Mouse (Mus musculus): Measurements from ENCODE around the gene Clrn1. TPM values are rescaled to one million over a fixed set of nuclear protein-coding genes. Genes with fewer than 3 reads are reported as not detected.

The Clrn1 gene
- polyA plus RNA-seq, 1 experiment from 2014 or later, result 1.0 TPM

DNA sequence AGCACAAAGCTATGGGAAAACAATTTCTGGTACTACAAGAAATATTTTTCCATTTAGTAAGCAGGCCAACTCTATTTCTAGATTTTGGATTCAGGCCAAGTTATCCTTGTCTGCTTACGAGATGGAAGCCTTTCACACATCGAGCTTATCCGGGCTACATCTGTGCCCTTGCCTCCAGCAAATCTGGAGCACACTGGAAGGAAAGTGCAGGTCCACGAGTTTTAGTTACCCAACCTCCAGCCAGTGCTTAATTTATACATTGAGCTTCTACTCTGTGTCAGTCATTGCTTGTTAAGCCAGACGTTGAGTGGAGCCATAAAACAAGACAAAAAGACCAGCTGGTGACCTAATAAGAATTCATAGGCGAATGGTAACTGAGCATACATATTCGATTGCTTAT, 19.4 kb downstream of the Clrn1 start:
- no peaks in the 10 kb centered on the region for H3K27me3 ChIP-seq (replicated peaks; ENCODE audit: control insufficient read depth, insufficient read depth, low read length)
- H3K4me3 ChIP-seq (ENCODE audit: low read depth, low read length), result no peak overlapping the region
- no peak overlapping the region for H3K4me2 ChIP-seq (ENCODE audit: low read depth, low read length)
- no peaks in the 10 kb centered on the region for H3K9me3 ChIP-seq (ENCODE audit: control insufficient read depth, low read length)
- no peak overlapping the region for H3K9ac ChIP-seq (ENCODE audit: low read depth, low read length)
- DNase-seq (ENCODE audit: low spot score), result peak; percentile 76
- no peak overlapping the region for H3K27ac ChIP-seq (replicated peaks; ENCODE audit: low read depth, low read length)
- no peaks in the 10 kb centered on the region; the same call in 1 of the 2 replicates for H3K4me1 ChIP-seq (ENCODE audit: control insufficient read depth, insufficient read depth, low read length)
- ATAC-seq (ENCODE audit: low read depth), result no peak
- no peaks in the 10 kb centered on the region for H3K36me3 ChIP-seq (ENCODE audit: control insufficient read depth, insufficient read depth, low read length)
- 38% methylated on average over 7 of the region's 7 CpGs for WGBS

DNA sequence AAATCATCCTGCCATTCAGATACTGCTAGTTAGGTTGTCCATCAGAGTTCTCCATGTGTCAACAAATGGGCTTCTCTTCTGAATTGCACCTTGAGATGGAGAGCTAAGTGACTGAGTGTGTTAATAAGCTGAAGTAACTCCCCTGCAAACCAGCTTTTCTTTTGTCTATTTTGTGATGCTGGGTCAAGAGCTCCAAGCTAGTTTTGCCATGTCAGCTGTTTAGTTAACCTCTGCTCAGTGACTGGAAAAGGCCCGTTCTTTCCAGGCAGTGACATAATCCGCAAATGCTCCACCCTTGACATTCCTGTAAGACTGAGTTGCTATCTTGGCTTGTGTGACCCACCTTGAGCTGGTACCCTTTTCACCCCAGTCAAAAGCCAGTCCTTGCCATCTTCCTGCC, 22.2 kb downstream of the Clrn1 start:
- 69% methylated on average over 2 of the region's 2 CpGs for WGBS
- ATAC-seq (ENCODE audit: low read depth), result no peak
- H3K4me2 ChIP-seq (ENCODE audit: low read depth, low read length), result no peak overlapping the region

DNA sequence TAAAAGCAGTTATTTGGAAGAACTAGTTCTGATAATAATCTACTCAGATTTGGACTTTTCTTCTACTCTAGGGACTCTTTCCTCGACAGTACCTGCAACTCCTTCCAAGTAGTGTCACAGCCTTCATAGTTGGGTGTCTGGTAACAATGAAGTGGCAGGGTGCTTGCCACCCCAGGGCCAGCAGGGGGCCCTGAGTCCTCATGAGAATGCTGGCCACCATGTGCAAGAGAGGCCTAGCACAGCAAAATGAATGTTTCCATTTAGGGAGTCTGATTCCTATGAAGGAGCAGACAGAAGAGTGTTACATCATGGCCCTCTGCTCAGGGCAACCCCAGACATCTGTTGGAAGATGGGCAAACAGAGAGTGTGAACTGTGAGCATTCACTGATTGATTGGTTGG, 41.7 kb downstream of the Clrn1 start:
- ATAC-seq (ENCODE audit: low read depth) (no peak), DNase-seq (ENCODE audit: low spot score) (peak; percentile 61)

More for the DNA sequence above, 22.2 kb downstream of the Clrn1 start:
- no peak for DNase-seq (ENCODE audit: low spot score)
- Histone ChIP-seq H3K36me3 (ENCODE audit: control insufficient read depth, insufficient read depth, low read length) (no peaks in the 10 kb centered on the region), H3K27ac (replicated peaks; ENCODE audit: low read depth, low read length) (no peak overlapping the region), H3K9me3 (ENCODE audit: control insufficient read depth, low read length) (no peaks in the 10 kb centered on the region), H3K4me1 (ENCODE audit: control insufficient read depth, insufficient read depth, low read length) (no peaks in the 10 kb centered on the region; the same call in 1 of the 2 replicates), H3K4me3 (ENCODE audit: low read depth, low read length) (no peak overlapping the region), H3K9ac (ENCODE audit: low read depth, low read length) (no peak overlapping the region), H3K27me3 (replicated peaks; ENCODE audit: control insufficient read depth, insufficient read depth, low read length) (no peaks in the 10 kb centered on the region)

DNA sequence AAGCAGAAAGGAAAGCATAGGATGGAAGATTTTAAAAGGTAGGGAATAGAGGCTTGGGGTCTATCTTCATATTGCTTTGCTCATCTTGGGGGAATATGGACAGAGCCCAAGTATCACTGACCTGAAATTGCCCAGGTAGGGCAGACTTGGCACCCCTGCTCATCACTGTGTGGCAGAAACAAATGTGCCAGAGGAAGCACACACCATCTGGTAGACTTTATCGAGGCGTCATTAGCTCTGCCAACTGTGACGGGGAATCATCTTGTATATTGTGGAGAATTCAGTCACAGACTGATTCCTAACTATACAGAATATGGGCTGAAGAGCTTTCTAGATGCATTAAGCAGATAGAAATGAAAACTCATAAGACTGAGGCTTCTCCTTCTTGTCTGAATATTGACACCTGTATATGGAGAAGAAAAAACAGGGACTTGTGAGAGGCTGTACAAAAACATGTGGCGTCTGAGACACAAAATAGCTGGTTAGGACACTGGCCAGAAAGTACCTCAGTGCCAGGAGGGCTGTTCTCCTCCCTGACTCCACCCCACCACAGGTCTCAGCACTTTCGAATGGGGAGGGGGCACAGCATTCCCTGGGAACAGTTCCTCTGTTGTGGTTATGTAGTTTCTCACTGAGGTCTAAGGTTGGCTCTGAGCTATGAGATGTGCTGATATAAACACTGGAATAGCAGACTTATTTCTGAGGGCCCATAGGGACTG, 51.5 kb downstream of the Clrn1 start:
- Histone ChIP-seq H3K27me3 (replicated peaks; ENCODE audit: control insufficient read depth, insufficient read depth, low read length) (no peaks in the 10 kb centered on the region), H3K9ac (ENCODE audit: low read depth, low read length) (no peak overlapping the region), H3K36me3 (ENCODE audit: control insufficient read depth, insufficient read depth, low read length) (no peaks in the 10 kb centered on the region), H3K9me3 (ENCODE audit: control insufficient read depth, low read length) (no peaks in the 10 kb centered on the region), H3K4me2 (ENCODE audit: low read depth, low read length) (no peak overlapping the region), H3K27ac (replicated peaks; ENCODE audit: low read depth, low read length) (no peak overlapping the region), H3K4me1 (ENCODE audit: control insufficient read depth, insufficient read depth, low read length) (no peaks in the 10 kb centered on the region), H3K4me3 (ENCODE audit: low read depth, low read length) (no peak overlapping the region)
- ATAC-seq (ENCODE audit: low read depth) (no peak), DNase-seq (ENCODE audit: low spot score) (no peak)
- 77% methylated on average over 5 of the region's 5 CpGs for WGBS

More for the DNA sequence above, 41.7 kb downstream of the Clrn1 start:
- Histone ChIP-seq H3K36me3 (ENCODE audit: control insufficient read depth, insufficient read depth, low read length) (no peaks in the 10 kb centered on the region), H3K27me3 (replicated peaks; ENCODE audit: control insufficient read depth, insufficient read depth, low read length) (no peaks in the 10 kb centered on the region), H3K27ac (replicated peaks; ENCODE audit: low read depth, low read length) (no peak overlapping the region), H3K9me3 (ENCODE audit: control insufficient read depth, low read length) (no peaks in the 10 kb centered on the region), H3K4me1 (ENCODE audit: control insufficient read depth, insufficient read depth, low read length) (no peaks in the 10 kb centered on the region), H3K4me2 (ENCODE audit: low read depth, low read length) (no peak overlapping the region), H3K4me3 (ENCODE audit: low read depth, low read length) (no peak overlapping the region), H3K9ac (ENCODE audit: low read depth, low read length) (no peak overlapping the region)
- 47% methylated on average over 1 of the region's 1 CpGs for WGBS

DNA sequence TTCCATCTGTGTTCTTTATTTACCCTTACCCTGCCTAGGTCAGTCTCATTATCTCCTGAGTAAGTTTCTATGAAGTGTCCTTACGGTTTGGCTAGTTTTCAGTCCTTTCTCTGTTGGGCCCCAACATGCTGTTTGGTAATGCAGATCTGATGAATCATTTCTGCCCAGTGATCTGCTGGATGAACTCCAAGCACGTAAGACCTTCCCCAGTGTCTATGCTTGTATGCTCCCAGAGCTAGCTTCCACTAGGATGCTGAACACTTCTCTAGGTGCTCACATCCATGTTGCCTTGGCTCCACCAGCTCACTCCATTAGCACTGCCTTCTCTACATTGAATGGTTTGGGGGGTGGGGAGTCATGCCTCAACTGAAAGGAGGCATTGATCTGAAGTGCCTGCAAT, 52.3 kb downstream of the Clrn1 start:
- Histone ChIP-seq H3K4me3 (ENCODE audit: low read depth, low read length) (no peak overlapping the region), H3K4me1 (ENCODE audit: control insufficient read depth, insufficient read depth, low read length) (no peaks in the 10 kb centered on the region), H3K36me3 (ENCODE audit: control insufficient read depth, insufficient read depth, low read length) (no peaks in the 10 kb centered on the region), H3K9me3 (ENCODE audit: control insufficient read depth, low read length) (no peaks in the 10 kb centered on the region), H3K4me2 (ENCODE audit: low read depth, low read length) (no peak overlapping the region), H3K27ac (replicated peaks; ENCODE audit: low read depth, low read length) (no peak overlapping the region), H3K9ac (ENCODE audit: low read depth, low read length) (no peak overlapping the region), H3K27me3 (replicated peaks; ENCODE audit: control insufficient read depth, insufficient read depth, low read length) (no peaks in the 10 kb centered on the region)
- no peak for ATAC-seq (ENCODE audit: low read depth)
- DNase-seq (ENCODE audit: low spot score), result no peak
- 84% methylated on average over 2 of the region's 2 CpGs for WGBS

DNA sequence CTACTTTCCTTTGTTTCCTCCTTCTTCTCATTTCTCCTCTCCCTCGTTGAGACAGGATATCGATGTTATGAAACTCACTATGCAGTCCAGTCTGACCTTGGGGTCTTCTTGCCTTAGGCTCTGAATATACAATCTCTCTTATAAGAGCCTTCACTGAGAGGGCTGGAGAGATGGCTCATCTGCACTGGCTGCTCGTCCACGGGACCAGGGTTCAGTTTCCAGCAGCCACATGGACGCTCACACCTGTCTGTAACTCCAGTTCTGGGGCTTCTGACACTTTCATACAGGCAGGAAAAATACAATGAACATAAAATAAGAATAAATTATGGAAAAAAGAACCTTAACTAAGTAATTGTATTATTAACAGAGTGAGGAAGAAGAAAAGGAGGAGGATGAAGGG, 53.6 kb downstream of the Clrn1 start:
- H3K4me1 ChIP-seq (ENCODE audit: control insufficient read depth, insufficient read depth, low read length), result no peaks in the 10 kb centered on the region
- H3K36me3 ChIP-seq (ENCODE audit: control insufficient read depth, insufficient read depth, low read length), result no peaks in the 10 kb centered on the region
- 72% methylated on average over 5 of the region's 5 CpGs for WGBS
- H3K27ac ChIP-seq (replicated peaks; ENCODE audit: low read depth, low read length), result no peak overlapping the region
- ATAC-seq (ENCODE audit: low read depth), result no peak
- H3K9me3 ChIP-seq (ENCODE audit: control insufficient read depth, low read length), result no peaks in the 10 kb centered on the region
- no peaks in the 10 kb centered on the region for H3K27me3 ChIP-seq (replicated peaks; ENCODE audit: control insufficient read depth, insufficient read depth, low read length)
- H3K4me3 ChIP-seq (ENCODE audit: low read depth, low read length), result no peak overlapping the region
- H3K9ac ChIP-seq (ENCODE audit: low read depth, low read length), result no peak overlapping the region
- H3K4me2 ChIP-seq (ENCODE audit: low read depth, low read length), result no peak overlapping the region
- DNase-seq (ENCODE audit: low spot score), result no peak

DNA sequence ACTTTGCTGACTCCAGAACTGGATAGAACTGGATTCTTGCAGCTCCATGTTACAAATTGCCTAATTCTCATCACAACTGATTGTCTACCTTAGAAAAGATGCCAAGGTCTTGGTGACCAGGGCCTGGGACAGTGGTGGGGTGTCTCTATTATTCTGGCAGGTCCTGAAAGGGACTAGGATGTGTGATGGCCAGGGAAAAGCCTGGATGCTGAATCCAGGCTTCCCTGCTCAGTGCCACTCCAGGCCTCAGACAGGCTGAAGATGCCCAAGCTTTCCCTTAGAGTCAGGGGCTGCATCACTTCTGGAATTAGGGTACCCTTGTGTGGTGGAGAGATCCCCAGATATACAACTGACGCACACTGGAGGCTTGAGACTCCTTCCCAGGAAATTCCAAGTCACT, 55.2 kb downstream of the Clrn1 start:
- H3K27ac ChIP-seq (replicated peaks; ENCODE audit: low read depth, low read length), result no peak overlapping the region
- H3K4me2 ChIP-seq (ENCODE audit: low read depth, low read length), result no peak overlapping the region
- DNase-seq (ENCODE audit: low spot score) (no peak), ATAC-seq (ENCODE audit: low read depth) (no peak)
- H3K9me3 ChIP-seq (ENCODE audit: control insufficient read depth, low read length), result no peaks in the 10 kb centered on the region
- WGBS, result 87% methylated on average over 1 of the region's 1 CpGs
- H3K36me3 ChIP-seq (ENCODE audit: control insufficient read depth, insufficient read depth, low read length), result no peaks in the 10 kb centered on the region
- no peaks in the 10 kb centered on the region for H3K4me1 ChIP-seq (ENCODE audit: control insufficient read depth, insufficient read depth, low read length)
- H3K27me3 ChIP-seq (replicated peaks; ENCODE audit: control insufficient read depth, insufficient read depth, low read length), result no peaks in the 10 kb centered on the region
- H3K4me3 ChIP-seq (ENCODE audit: low read depth, low read length), result no peak overlapping the region
- no peak overlapping the region for H3K9ac ChIP-seq (ENCODE audit: low read depth, low read length)

DNA sequence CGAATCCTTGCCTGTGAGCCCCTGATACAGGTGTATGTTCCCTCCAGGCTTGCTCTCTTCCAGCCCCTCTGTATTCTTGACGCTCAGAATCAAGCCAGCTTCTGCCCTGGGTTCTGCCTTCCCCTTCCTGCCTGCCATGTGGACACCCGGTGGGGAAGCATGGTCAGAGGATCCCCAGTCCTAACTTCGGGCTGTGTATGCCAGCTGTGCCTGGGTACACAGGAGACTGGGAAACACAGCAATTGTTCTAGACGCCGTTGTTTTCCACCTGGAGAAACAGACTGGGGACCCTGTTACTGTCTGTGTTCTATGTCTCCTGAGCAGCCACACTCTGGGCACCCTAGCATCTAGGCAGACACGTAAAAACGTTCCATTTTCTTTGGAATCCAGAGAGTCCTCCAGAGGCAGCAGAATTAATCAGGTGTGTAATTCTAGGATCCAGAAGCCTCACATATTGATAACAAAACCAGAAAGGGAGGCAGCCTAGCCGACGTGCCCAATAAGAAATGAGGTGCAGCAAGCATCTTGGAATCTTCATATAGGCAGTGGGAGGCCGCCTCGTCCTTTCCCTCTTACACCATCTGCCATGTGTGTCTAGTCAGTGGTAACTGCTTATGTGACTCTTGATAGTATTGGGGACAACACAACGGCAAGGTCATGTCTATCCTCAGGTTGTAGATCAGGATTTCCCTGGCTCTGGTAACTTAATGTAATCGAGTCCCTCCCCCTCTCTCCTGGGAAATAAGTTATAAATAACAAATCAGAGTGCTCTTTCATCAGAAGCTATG, 56.6 kb downstream of the Clrn1 start:
- ATAC-seq (ENCODE audit: low read depth) (no peak), DNase-seq (ENCODE audit: low spot score) (no peak)
- no peaks in the 10 kb centered on the region for H3K4me1 ChIP-seq (ENCODE audit: control insufficient read depth, insufficient read depth, low read length)
- H3K4me2 ChIP-seq (ENCODE audit: low read depth, low read length), result no peak overlapping the region
- WGBS, result 80% methylated on average over 14 of the region's 14 CpGs
- no peak overlapping the region for H3K9ac ChIP-seq (ENCODE audit: low read depth, low read length)
- no peak overlapping the region for H3K27ac ChIP-seq (replicated peaks; ENCODE audit: low read depth, low read length)
- H3K9me3 ChIP-seq (ENCODE audit: control insufficient read depth, low read length), result no peaks in the 10 kb centered on the region
- no peak overlapping the region for H3K4me3 ChIP-seq (ENCODE audit: low read depth, low read length)
- no peaks in the 10 kb centered on the region for H3K27me3 ChIP-seq (replicated peaks; ENCODE audit: control insufficient read depth, insufficient read depth, low read length)
- no peaks in the 10 kb centered on the region for H3K36me3 ChIP-seq (ENCODE audit: control insufficient read depth, insufficient read depth, low read length)
